Mouse (Mus musculus): Measurements from ENCODE around the gene Mpv17l2.

The Mpv17l2 gene

DNA sequence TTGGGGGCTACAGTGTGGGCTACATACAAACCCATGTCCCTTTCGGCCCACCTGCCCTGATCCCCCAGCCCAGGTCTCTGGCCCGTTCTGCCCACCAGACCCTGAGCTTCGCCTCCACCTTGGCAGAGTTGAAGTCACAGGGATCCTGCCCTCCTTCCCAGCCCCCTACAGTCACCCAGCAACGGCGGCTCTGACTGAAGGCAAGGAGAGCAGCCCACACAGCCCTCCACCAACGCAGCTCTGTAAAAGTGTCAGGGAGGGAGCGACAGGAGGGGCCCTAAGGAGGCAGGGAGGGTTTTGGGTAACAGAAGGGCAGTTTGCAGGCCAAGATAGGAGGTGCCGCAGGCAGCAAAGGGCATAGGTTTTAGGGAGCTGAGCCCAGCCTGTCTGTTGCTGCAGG is 30.1 kb upstream of the Mpv17l2 start:
- DNase-seq (ENCODE audit: low spot score in 2 of 2), result no peak

DNA sequence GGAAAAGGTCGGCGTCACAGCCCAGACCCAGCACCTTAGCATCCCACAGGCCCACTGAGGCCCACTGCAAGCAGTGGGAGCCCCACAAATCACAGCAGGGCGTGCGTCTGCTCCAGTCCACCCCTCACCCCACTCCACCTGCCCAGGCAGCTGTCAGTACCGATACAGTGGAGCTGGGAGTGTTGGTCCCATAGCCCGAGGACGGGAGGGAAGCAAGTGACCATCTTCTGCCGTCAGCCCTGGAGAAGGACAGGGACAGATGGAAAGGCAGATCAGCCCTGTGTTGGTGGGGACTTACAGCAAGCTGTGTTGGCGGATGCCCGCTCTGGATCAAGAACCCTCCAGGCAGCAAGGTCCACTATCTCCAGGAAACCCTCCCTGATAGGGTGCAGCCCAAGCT is 28.3 kb upstream of the Mpv17l2 start:
- DNase-seq (ENCODE audit: low spot score in 2 of 2), result no peak

DNA sequence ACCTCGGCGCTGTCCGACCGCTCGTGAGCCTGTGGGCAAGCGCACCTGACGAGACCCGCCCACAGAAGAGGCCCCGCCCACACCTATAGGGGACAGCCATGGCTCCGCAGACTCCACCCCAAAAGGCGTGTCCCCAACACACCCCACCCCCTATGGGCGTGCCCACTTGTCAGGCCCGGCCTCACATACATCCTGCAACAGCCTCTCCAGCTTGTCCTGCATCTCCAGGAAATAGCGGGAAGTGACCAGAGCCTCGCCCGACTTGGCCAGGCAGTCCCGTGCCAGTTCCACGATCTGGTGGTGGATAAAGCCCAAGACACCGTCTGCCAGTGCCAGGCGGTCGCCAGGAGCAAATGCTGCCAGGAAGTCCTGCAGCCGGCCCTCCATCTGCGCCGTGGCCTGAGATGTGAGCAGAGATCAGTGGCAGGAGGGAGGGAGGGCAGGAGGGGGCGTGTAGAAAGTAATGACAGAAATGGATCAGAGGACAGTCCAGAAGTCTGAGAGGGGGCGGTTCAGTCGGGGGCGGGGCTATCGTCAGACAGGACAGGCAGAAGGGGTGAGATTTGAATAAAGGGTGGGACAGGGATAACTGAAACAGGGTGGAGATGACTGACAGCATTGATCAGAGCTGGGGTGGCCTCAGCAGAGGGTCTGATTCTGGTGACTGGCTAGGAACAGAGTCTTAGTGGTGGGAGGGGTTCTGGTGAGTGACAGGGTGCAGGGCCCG is 27.4 kb upstream of the Mpv17l2 start:
- DNase-seq (ENCODE audit: low spot score in 2 of 2), result no peak

DNA sequence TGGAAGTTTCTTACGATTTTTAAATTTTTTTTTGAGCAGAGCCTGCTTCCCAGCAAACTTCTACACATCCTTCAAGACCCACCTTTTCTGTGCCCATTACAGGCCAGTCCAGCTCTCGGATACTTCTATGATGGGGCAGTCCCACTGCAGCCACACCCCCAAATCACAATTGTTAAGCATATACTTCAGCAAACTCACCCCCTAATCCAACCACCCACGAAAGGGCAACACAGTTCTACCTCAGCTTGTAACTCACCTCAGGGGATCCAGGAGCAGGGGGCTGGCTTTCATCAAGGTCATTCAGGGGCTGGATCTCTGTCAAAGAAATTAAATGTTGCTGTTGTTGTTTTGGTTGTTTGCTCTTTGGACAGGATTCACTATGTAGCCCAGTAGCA is 26.3 kb upstream of the Mpv17l2 start:
- DNase-seq (ENCODE audit: low spot score in 2 of 2), result no peak

DNA sequence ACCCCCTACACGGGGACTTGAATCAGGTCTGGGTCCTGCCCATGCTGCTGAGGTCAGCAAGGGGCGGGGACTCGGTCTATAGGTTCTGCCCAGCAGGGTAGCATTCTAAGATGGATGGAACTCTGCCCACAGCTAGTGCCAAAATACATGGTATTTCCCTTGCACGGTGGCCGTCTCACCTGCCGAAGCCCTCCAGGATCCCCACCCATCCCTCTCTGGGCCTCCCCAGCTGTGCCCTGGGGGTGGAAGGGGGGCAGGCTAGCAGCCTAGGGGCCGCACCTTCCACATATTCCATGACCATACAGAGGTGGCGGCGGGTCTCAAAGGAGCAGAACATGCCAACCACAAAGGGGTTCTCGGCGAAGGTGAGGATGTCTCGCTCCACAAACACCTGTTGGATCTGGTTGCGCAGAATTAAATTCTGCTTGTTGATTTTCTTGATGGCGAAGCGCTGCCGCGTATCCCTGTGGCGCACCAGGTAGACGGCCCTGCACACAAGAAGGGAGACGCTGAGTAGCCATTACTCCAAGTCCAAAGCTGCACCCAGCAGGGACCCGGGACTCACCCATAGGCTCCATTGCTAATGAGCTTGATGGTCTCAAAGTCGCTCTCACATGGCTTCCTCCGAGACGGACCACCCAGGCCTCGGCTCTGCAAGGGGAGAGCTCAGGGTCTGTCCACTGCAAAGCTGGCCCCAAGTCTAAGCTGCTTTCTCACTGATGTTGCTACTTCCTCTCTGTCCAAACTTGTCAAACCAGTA is 25.7 kb upstream of the Mpv17l2 start:
- DNase-seq (ENCODE audit: low spot score in 2 of 2), result no peak

DNA sequence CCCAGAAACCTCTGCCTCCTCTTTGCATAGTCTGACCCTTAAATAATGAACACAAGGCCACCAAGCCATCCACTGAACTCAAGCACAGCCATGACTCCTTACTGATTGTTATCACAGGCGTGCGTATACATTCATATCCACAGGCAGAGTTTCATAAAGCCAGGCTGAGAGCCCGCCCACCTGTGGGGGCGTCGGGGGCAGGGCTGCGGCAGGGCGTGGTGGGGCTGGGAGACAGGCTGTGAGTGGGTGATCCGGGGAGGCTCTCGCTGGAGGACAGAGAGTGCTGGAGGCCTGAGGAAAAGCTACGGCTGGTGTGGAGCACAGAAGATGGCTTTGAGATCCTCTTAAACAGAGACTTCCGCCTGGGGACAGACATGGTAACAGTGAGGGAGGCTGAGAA is 19.3 kb upstream of the Mpv17l2 start:
- DNase-seq (ENCODE audit: low spot score in 2 of 2), result no peak

DNA sequence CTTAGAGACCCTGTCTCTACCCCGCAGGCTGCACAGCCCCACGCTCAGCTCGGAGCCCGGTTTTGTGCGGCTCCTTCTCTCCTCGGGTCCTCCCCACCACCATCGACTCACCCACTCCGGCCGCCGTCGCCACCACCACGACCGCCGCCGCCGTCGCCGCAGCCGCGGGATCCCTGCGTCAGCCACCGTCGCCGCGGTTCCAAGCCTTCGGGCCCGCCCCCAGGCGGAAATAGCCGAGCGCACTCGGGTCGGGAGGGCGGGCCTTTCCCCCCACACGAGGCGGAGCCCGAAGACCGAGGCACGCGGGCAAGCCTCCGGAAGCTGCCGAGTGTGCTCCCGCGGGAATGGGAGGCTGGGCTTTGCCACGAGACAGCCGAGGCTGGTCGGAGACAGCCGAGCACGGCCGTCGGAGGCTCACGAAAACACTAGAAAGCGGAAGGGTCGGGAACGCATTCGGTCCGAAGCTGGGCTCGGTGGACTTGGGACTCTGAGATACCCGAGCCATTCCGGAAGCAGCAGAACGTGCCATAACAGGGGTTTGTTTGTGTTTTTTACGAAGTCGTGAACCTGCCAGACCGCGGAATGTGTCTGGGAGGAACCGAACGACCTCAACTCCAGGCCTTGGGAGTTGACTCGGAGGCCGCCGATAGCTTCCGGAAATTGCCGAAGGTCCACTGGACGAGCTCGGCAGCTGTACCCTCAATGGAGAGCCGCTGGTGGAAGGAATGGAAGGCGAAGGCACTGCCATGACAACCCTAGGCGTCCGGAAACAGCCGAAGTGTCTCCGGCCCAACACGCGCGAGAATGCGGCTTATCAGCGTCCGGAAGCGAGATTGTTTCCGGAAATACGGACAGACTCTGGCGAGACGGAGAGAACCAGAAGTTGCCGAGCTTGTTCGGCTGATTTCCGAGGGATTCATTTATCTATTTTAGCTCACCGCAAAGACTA is 16.0 kb upstream of the Mpv17l2 start, which contains the start of gene Pik3r2:
Gene Pik3r2 (minus strand): TSS at position 218 of the 949 bp plus-strand sequence.
- peak; percentile 98 for DNase-seq (ENCODE audit: low spot score in 2 of 2)

DNA sequence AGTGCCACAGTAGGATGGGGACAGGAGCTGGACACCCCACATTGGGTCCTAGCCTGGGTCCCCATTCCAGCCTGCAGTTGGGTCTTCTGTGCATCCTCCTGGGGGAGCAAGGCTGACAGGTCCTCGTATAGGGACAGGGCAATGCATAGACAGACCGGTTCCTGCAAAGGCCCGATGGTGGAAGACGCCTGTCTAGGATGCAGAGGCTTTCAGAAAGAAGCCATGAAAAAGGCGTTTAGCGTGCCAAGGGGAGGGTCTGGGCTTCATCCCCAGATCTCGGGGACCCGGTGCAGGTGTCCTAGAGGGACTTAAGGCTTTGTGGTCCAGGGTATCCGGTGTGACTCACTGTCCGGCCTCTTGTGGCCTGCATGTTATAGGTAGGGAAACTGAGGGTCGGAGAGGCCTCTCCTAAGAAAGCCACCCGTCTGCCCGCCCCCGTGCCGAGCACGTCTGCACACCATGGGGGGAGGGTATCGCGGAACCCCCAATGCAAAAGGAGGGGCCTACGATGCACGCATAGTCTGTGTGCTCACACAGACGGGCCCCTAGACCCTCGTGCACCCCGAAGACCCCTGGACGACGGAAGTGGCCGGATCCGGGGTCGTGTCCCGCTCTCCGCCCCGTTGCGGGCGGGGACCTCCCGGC is 15.2 kb upstream of the Mpv17l2 start:
- DNase-seq (ENCODE audit: low spot score in 2 of 2), result no peak

DNA sequence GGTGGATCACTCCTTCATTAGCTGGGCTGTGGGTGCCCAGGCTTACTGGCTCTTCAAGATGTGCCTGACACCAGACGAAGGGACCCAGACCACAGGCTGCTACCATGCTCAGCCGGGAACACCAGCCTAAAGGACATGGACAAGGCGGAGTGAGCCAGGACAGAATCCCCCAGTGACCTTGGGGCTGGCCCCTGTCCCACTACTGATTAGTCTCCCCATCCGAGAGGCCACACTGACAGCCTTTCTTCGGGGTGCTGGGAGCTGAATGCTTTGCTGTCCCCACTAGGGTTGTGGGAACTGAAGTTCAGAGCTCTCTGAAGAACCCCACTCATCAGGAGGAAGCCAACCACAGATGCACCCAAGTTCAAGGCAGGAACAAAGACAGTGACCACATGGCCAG is 14.5 kb upstream of the Mpv17l2 start:
- no peak for DNase-seq (ENCODE audit: low spot score in 2 of 2)

DNA sequence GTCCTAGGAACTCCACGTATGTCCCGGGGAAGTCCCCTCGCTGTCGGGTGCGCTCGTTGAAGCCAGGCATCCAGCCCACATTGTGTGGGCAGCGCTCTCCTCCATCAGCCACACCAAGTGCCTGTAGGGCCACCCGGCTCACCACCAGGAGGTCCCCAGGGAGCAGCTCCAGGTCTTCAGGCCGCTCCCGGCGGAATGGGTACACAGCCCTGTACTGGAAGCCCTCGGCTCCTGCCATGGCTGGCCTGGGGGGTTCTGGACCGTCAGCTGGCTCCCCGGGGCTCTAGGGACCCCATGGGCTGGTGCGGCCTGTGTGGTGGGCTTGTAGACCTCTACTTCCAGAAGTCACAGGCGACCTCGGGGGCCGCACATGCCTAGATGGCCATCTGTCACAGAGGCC is 14.0 kb upstream of the Mpv17l2 start:
- DNase-seq (ENCODE audit: low spot score in 2 of 2), result no peak

DNA sequence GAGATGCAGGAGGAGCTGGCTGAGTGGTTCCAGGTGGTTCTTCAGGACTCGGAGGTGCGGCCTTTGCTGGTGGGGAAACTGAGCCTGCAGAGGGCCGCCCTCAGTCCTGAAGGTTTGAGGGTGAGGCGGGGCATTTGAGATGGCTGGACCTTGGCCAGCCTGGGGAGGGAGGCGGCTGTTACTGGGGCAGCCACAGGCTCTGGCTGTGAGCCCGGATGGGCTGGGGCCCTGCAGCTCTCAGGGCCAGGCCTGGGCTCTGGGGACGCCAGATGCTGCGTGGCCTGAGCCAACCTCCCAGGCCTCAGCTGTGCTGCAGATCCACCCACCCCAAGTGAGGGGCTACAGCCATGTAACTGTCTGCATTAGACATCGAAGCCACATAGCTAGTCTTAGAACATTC is 13.1 kb upstream of the Mpv17l2 start:
- DNase-seq (ENCODE audit: low spot score in 2 of 2), result peak in 1 of 2 experiments; percentile 58

DNA sequence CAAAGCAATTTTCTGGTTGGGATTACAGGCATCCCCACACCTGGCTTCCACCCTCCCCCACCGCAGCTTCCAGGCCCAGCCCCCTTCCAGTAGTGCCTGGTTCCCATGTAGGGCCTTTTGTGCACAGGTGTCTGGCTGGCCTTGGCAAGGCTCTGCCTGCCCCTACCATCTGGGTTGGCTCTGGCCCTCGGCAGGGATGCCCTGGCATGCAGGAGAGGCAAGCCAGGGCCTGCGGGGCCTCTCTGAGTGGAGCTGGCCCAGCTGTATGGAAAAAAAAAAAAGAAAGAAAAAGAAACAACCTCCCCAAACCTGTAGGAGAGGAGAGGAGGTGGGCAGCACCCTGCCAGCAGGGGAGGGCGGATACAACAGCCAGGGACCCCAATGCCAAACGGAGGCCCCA is 12.7 kb upstream of the Mpv17l2 start:
- DNase-seq (ENCODE audit: low spot score in 2 of 2), result no peak

DNA sequence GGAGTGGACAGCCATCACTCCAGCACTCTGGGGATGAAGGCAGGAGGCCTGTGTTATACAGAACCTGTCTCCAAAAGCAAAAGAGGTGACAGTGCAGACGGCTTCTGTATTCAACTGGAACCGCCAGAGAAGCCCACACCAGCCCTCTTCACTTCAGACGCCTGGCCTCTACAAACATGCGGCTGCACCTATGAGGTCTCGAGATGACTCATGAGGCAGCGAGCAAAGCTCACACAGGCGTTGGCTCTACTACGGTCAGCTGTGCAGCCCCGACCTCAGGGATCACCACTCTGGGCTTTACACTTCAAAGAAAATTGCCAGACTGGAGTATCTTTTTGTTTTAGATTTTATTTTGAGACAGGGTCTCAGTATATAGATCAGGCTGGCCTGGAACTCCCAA is 12.1 kb upstream of the Mpv17l2 start:
- DNase-seq (ENCODE audit: low spot score in 2 of 2), result no peak

DNA sequence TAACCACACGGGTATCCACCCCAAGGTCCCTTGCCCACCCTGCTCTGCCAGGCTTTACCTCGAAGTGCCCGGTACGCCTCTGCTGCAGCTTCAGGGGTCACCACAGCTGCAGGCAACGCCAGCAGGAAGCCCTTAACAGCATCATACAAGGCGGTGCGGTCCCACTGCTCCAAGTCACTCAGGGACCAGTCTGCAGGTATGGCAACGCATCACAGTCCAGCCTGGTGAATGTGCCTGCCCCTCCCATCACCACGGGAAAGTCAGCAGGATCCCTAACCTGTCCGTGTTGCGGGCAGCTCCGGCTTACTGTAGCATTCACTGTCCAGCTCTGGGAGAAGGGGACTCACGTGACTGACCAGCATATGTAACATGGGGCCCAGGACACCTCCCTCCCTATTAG is 11.3 kb upstream of the Mpv17l2 start:
- no peak for DNase-seq (ENCODE audit: low spot score in 2 of 2)

DNA sequence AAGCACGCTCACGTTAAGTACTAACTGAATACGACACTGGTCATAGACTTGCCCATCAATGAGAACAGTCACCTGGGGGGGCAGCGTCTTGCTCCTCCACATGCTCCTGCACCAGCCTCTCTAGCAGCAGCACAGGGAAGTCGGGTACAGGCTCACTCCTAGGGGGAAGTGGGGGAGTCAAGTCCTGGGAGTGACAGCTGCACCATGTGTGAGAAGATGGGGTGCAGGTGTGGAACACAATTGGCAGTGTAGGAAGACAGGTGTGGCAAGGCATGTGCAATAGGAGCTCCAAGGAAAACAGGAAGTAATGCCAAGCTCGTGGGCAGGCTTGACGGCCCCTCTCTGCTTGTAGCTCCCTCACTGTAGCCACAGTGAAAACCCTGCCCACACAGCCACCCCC is 10.5 kb upstream of the Mpv17l2 start:
- DNase-seq (ENCODE audit: low spot score in 2 of 2), result no peak

DNA sequence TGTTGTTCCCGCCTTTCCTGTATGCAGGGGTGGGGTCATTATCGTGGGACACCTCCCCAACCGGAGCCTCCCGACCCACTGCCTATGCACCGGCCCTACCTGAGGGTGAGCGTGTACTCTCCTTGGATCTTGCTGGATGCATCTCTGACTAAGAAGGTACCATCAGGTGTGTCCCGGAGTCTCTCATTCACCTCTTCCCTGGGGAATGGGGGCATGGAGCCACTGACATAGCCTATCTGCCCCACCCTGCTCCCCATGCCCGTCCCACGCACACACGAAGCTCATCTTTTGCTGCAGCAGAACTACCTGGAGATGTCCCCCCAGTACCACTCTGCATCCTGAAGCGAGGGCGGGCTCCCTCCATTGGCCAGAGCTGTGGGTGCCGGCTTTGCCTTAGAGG is 10.0 kb upstream of the Mpv17l2 start:
- no peak for DNase-seq (ENCODE audit: low spot score in 2 of 2)

DNA sequence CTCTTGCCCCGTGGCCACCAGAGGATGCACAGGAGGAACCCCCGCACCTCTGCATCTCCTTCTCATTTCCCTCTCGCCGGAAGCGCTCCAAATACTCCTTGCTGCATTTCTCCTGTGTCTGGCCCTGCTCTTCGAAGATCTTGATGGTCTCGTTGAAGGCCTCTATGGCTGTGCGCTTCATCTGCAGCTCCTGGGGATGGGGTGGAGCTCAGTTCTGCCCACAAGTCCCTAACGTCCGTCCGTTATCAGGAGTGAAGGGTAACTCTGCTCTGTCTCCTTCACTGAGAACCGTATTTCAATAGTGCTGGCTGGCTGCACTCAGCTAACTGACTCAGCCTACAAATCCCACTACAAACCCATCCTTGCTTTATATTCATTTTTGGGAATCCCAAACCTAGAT is 9.1 kb upstream of the Mpv17l2 start:
- no peak for DNase-seq (ENCODE audit: low spot score in 2 of 2)

DNA sequence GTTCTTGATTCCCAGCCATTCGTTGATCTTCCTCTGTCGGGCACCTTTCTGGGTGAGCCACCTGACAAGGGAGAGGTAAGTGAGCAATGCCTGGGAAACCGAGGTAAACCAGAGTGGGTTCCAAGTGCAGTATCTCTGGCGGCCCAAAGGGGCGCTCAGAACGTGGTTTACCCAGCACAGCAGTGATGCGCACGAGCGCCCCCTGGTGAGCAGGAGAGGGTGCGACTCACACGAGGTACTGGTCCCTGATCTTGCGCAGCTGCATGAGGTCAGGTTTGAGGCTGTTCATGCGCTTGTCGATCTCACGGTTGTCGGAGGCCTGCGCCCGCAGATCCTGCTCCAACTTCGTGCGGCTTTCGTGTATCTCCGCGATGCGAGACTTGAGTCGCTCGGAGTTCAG is 8.6 kb upstream of the Mpv17l2 start:
- peak; percentile 90 to 94 for DNase-seq (ENCODE audit: low spot score in 2 of 2)

DNA sequence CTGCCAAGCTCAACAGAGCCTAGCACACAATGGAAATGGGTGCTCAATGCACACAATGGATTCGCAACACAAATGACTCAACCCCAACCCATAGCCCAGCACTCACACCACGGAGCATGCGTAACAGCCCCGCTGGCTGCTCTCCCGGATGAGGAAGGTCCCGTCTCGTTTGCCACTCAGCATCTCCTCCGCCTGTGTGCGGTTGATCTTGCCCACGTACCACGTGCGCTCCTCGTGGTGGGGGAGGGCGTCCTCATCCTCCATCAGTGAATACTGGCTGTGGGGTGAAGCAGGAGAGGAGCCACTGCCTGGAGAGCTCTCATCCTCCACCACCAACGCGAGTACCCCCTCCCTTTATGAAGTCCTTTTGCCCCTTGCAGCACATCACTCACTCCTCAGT is 8.2 kb upstream of the Mpv17l2 start:
- DNase-seq (ENCODE audit: low spot score in 2 of 2), result no peak

DNA sequence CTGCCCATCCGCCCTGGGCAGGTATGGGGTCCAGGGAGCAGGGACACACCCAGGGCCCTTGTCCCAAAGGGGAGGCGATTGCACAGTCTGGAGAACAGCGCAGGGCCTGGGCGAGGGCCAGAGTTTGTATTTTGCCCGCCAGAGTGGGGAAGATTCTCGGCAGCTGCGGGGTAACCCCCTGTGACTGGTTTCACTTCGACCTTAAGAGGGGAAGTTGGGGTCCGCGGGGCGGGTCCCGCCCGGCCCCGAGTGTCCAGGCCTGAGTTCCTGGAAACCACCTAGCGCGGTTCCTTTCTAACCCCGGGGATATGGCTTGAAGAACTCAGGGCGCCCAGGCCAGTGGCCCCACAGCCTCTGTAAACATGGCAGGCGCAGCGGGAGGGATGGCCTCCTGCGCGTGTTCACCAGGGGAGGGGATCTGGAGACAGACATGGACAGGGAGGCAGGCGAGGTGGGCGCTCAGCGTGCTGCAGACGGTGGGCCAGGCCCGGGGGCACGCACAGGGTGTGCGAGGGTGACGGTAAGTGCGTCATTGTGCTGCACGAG is 7.6 kb upstream of the Mpv17l2 start:
- no peak for DNase-seq (ENCODE audit: low spot score in 2 of 2)

DNA sequence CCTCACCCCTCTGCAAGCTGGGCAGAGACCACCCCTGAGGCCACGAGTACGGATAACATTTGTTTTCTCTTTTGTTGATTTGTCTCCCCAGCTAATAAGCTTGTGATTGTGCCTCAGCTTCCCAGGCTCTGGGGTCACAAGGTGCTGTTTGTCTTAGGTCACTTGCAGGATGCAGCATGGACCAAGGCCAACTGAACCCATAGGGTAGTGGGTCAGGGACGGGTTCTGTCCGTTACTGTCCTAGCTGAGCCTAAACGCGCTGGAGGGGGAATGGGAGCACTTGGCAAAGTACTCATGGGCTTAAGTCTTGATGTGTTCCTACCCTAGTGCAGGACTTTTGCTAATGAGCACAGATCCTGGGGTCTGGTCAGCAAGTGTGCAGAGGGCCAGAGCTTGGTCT is 6.8 kb upstream of the Mpv17l2 start:
- no peak for DNase-seq (ENCODE audit: low spot score in 2 of 2)

All from frontal cortex, postnatal 14 days (tissue).